Mouse (Mus musculus) fat pad, adult 2 months (tissue): ENCODE data around the gene Stub1.
"Not testable (repeated sequence)": the region's sequence is repeated elsewhere in the genome, so short reads cannot be mapped to it uniquely, and the experiment has no call there.

Source experiments
- DNase-seq: peaks from one replicate; pipeline ENCODE4 v3.0.0-alpha.2; 2011; ENCODE audit warnings: low read depth, low spot score; ENCODE audit errors: extremely low read depth

Stub1 gene

GRCm38 (mm10) chr17:25824362-25825142, 8.7 kb downstream of the Stub1 start:
- DNase-seq, result no peak

GRCm38 (mm10) chr17:25823452-25823851, 9.8 kb downstream of the Stub1 start, which contains the start of gene Wdr24:
Gene Wdr24 (plus strand): TSS chr17:25823627.
- no peak for DNase-seq

GRCm38 (mm10) chr17:25818851-25819780, 14.1 kb downstream of the Stub1 start:
- no peak for DNase-seq

GRCm38 (mm10) chr17:25817662-25818061, 15.5 kb downstream of the Stub1 start:
- no peak for DNase-seq

- no peak for DNase-seq
Observed at GRCm38 (mm10) chr17:25813471-25813870, 19.7 kb downstream of the Stub1 start.

- DNase-seq, result no peak
Observed at GRCm38 (mm10) chr17:25810890-25811289, 22.3 kb downstream of the Stub1 start.

- no peak for DNase-seq
Observed at GRCm38 (mm10) chr17:25809606-25810340, 23.4 kb downstream of the Stub1 start.

GRCm38 (mm10) chr17:25808789-25809605, 24.2 kb downstream of the Stub1 start, which contains the start of gene Fbxl16:
Gene Fbxl16 (plus strand): TSS chr17:25809085.
- no peak for DNase-seq

GRCm38 (mm10) chr17:25808028-25808427, 25.2 kb downstream of the Stub1 start:
- no peak for DNase-seq

GRCm38 (mm10) chr17:25807452-25807851, 25.8 kb downstream of the Stub1 start:
- DNase-seq, result not testable (repeated sequence)

GRCm38 (mm10) chr17:25806507-25806906, 26.7 kb downstream of the Stub1 start:
- DNase-seq, result no peak

- DNase-seq, result no peak
Observed at GRCm38 (mm10) chr17:25802825-25803517, 30.2 kb downstream of the Stub1 start.

GRCm38 (mm10) chr17:25801029-25801428, 32.2 kb downstream of the Stub1 start:
- no peak for DNase-seq

- DNase-seq, result no peak
Observed at GRCm38 (mm10) chr17:25796951-25797369, 36.2 kb downstream of the Stub1 start, which contains the start of gene Metrn. Gene Metrn (minus strand): TSS chr17:25797136.

- DNase-seq, result no peak
Observed at GRCm38 (mm10) chr17:25796211-25796771, 36.9 kb downstream of the Stub1 start.

- DNase-seq, result no peak
Observed at GRCm38 (mm10) chr17:25795609-25796092, 37.6 kb downstream of the Stub1 start, which contains the start of gene AC134908.4. Gene AC134908.4 (minus strand): TSS chr17:25795659.

- no peak for DNase-seq
Observed at GRCm38 (mm10) chr17:25794998-25795397, 38.2 kb downstream of the Stub1 start.

- DNase-seq, result no peak
Observed at GRCm38 (mm10) chr17:25794197-25794596, 39.0 kb downstream of the Stub1 start.

- DNase-seq, result no peak
Observed at GRCm38 (mm10) chr17:25792615-25793014, 40.6 kb downstream of the Stub1 start, which contains the start of gene Fam173a. Gene Fam173a (minus strand): TSS chr17:25792901.
